Mouse (Mus musculus) NIH3T3 (cell line): Measurements from ENCODE around the gene Unc13a.

Experiments
- DNase-seq: peaks from one replicate; pipeline ENCODE4 v3.0.0-alpha.2; 2012; ENCODE audit warnings: low read depth

Unc13a gene

GRCm38 (mm10) chr8:71665331-71666130 lies 6.0 kb downstream of the Unc13a start:
- peak; percentile 94 for DNase-seq

GRCm38 (mm10) chr8:71660325-71661120 lies 11.0 kb downstream of the Unc13a start:
- peak; percentile 96 for DNase-seq

- DNase-seq = no peak
Observed at GRCm38 (mm10) chr8:71659751-71660150, 11.8 kb downstream of the Unc13a start.

GRCm38 (mm10) chr8:71658515-71659049 lies 13.0 kb downstream of the Unc13a start:
- no peak for DNase-seq

GRCm38 (mm10) chr8:71657816-71658215 lies 13.7 kb downstream of the Unc13a start:
- DNase-seq = no peak

GRCm38 (mm10) chr8:71654600-71654999 lies 17.0 kb downstream of the Unc13a start:
- no peak for DNase-seq

GRCm38 (mm10) chr8:71645510-71645909 lies 26.0 kb downstream of the Unc13a start:
- no peak for DNase-seq

- DNase-seq = no peak
Observed at GRCm38 (mm10) chr8:71639318-71639717, 32.2 kb downstream of the Unc13a start.

- no peak for DNase-seq
Observed at GRCm38 (mm10) chr8:71638321-71638720, 33.2 kb downstream of the Unc13a start.

- no peak for DNase-seq
Observed at GRCm38 (mm10) chr8:71637149-71638095, 34.1 kb downstream of the Unc13a start.

- no peak for DNase-seq
Observed at GRCm38 (mm10) chr8:71633981-71634667, 37.4 kb downstream of the Unc13a start.

GRCm38 (mm10) chr8:71633164-71633563 lies 38.4 kb downstream of the Unc13a start:
- DNase-seq = no peak

GRCm38 (mm10) chr8:71631897-71632296 lies 39.7 kb downstream of the Unc13a start:
- DNase-seq = no peak

GRCm38 (mm10) chr8:71630761-71631160 lies 40.8 kb downstream of the Unc13a start:
- DNase-seq = no peak

- no peak for DNase-seq
Observed at GRCm38 (mm10) chr8:71629781-71630212, 41.8 kb downstream of the Unc13a start.

- DNase-seq = peak; percentile 73
Observed at GRCm38 (mm10) chr8:71629096-71629697, 42.4 kb downstream of the Unc13a start.

GRCm38 (mm10) chr8:71628396-71629095 lies 43.0 kb downstream of the Unc13a start:
- peak; percentile 18 for DNase-seq

- no peak for DNase-seq
Observed at GRCm38 (mm10) chr8:71627265-71628099, 44.1 kb downstream of the Unc13a start.

GRCm38 (mm10) chr8:71626753-71627152 lies 44.8 kb downstream of the Unc13a start:
- no peak for DNase-seq
